Comparison of ENCODE assay signal across 29 mouse cellular contexts in the genomic region with DNA sequence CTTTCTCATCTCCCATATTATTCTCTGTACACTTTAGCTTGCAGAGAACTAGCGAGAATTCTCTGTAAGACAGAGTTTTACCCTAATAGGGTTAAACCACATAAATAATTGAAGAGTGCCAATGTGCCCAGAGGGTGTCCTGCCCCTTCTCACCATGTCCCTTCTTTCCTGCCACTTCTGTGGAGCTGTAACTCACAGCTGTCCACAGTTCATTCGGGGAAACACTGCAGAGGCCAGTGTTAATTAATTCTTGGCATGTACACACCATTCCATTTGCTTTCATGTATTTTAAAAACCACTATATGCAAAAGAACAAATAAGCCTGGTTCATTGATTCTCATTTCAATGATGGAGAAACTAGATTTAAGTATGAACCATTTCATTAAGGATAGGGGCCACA.
A peak's percentile ranks its signal among the peaks of the same experiment; 100 is the strongest.
DNase-seq lines count a peak whose midpoint lies in the region; ATAC-seq lines count a peak whose summit lies in the region.
"Had no signal": no experiment of that assay in that cellular context is flagged by ENCODE, and none has a peak within 500 bp of the region (broad histone marks: within the 10 kb centered on the region; RNA-seq: fewer than 3 reads in every experiment).

No protein-coding gene starts in this region.

- ATAC-seq in kidney, embryonic 14.5 days (ENCODE audit: low FRiP score, low TSS enrichment): no peak
- ATAC-seq in midbrain, embryonic 14.5 days (ENCODE audit: low FRiP score, low TSS enrichment): no peak; the same call in 1 of the 2 replicates
- ATAC-seq in midbrain, embryonic 15.5 days (replicated peaks): no peak
- ATAC-seq in forebrain, embryonic 16.5 days: peak; percentile 89
- ATAC-seq in activated CD4-positive, CD25-positive, alpha-beta regulatory T cell, adult 4 months: no peak
- ATAC-seq: CD4-positive, CD25-positive, alpha-beta regulatory T cell, adult 4 months; hindbrain, postnatal 0 days; intestine, embryonic 15.5 days had no signal

- H3K4me2 ChIP-seq in kidney, embryonic 14.5 days (replicated peaks; ENCODE audit: low read depth, low read length): no peak overlapping the region
- no peak overlapping the region for H3K4me2 ChIP-seq in midbrain, embryonic 14.5 days (ENCODE audit: low read length)
- H3K4me2 ChIP-seq in midbrain, embryonic 15.5 days: no peak overlapping the region
- H3K4me2 ChIP-seq in forebrain, embryonic 16.5 days (ENCODE audit: low read length): no peak overlapping the region
- H3K4me2 ChIP-seq: embryonic facial prominence, embryonic 15.5 days; hindbrain, embryonic 12.5 days; intestine, embryonic 15.5 days; limb, embryonic 12.5 days; liver, embryonic 15.5 days; lung, embryonic 15.5 days had no signal

- no peaks in the 10 kb centered on the region for H3K36me3 ChIP-seq in kidney, embryonic 14.5 days (ENCODE audit: control insufficient read depth, insufficient read depth, low read length)
- H3K36me3 ChIP-seq in midbrain, embryonic 14.5 days (ENCODE audit: control insufficient read depth, insufficient read depth, low read length): no peaks in the 10 kb centered on the region
- no peaks in the 10 kb centered on the region for H3K36me3 ChIP-seq in midbrain, embryonic 15.5 days (replicated peaks)
- no peaks in the 10 kb centered on the region for H3K36me3 ChIP-seq in forebrain, embryonic 16.5 days (ENCODE audit: control insufficient read depth, insufficient read depth)
- H3K36me3 ChIP-seq: embryonic facial prominence, embryonic 10.5 days; embryonic facial prominence, embryonic 15.5 days; heart, embryonic 10.5 days; hindbrain, embryonic 12.5 days; intestine, embryonic 15.5 days; limb, embryonic 12.5 days; liver, embryonic 15.5 days; lung, embryonic 15.5 days; midbrain, embryonic 10.5 days had no signal

- H3K4me1 ChIP-seq in kidney, embryonic 14.5 days (ENCODE audit: control insufficient read depth, insufficient read depth, low read length): no peaks in the 10 kb centered on the region
- H3K4me1 ChIP-seq in midbrain, embryonic 14.5 days (ENCODE audit: control insufficient read depth, insufficient read depth, low read length): no peaks in the 10 kb centered on the region
- H3K4me1 ChIP-seq in midbrain, embryonic 15.5 days: no peaks in the 10 kb centered on the region
- 0 out of 2 replicates have a peak, but pooled peaks cover 2% of the 10 kb centered on the region for H3K4me1 ChIP-seq in forebrain, embryonic 16.5 days (replicated peaks; ENCODE audit: control insufficient read depth, insufficient read depth, low read length)
- H3K4me1 ChIP-seq: embryonic facial prominence, embryonic 10.5 days; embryonic facial prominence, embryonic 15.5 days; heart, embryonic 10.5 days; hindbrain, embryonic 12.5 days; intestine, embryonic 15.5 days; limb, embryonic 12.5 days; liver, embryonic 15.5 days; lung, embryonic 15.5 days; midbrain, embryonic 10.5 days had no signal

- no peaks in the 10 kb centered on the region for H3K9me3 ChIP-seq in kidney, embryonic 14.5 days (ENCODE audit: control insufficient read depth, low read length)
- H3K9me3 ChIP-seq in midbrain, embryonic 14.5 days (ENCODE audit: control insufficient read depth, low read length): no peaks in the 10 kb centered on the region
- no peaks in the 10 kb centered on the region for H3K9me3 ChIP-seq in midbrain, embryonic 15.5 days
- H3K9me3 ChIP-seq in forebrain, embryonic 16.5 days (ENCODE audit: control insufficient read depth, low read length): no peaks in the 10 kb centered on the region
- H3K9me3 ChIP-seq: embryonic facial prominence, embryonic 10.5 days; embryonic facial prominence, embryonic 15.5 days; heart, embryonic 10.5 days; hindbrain, embryonic 12.5 days; intestine, embryonic 15.5 days; limb, embryonic 12.5 days; liver, embryonic 15.5 days; lung, embryonic 15.5 days; midbrain, embryonic 10.5 days had no signal

- WGBS in kidney, embryonic 14.5 days: 42% methylated on average over 2 of the region's 2 CpGs
- WGBS in midbrain, embryonic 14.5 days: 41% methylated on average over 2 of the region's 2 CpGs
- 31% methylated on average over 2 of the region's 2 CpGs for WGBS in midbrain, embryonic 15.5 days
- WGBS in forebrain, embryonic 16.5 days: 6% methylated on average over 2 of the region's 2 CpGs

- H3K27me3 ChIP-seq in kidney, embryonic 14.5 days (ENCODE audit: control insufficient read depth, insufficient read depth, low read length): no peaks in the 10 kb centered on the region
- H3K27me3 ChIP-seq in midbrain, embryonic 14.5 days (ENCODE audit: control insufficient read depth, insufficient read depth, low read length): no peaks in the 10 kb centered on the region
- H3K27me3 ChIP-seq in midbrain, embryonic 15.5 days (replicated peaks): no peaks in the 10 kb centered on the region
- no peaks in the 10 kb centered on the region for H3K27me3 ChIP-seq in forebrain, embryonic 16.5 days (replicated peaks; ENCODE audit: control insufficient read depth, insufficient read depth, low read length)
- H3K27me3 ChIP-seq: embryonic facial prominence, embryonic 15.5 days; hindbrain, embryonic 12.5 days; intestine, embryonic 15.5 days; limb, embryonic 12.5 days; liver, embryonic 15.5 days; lung, embryonic 15.5 days had no signal

- peak; percentile 41 for DNase-seq in kidney, adult 11 months
- peak; percentile 23 for DNase-seq in midbrain, embryonic 14.5 days
- DNase-seq in kidney, postnatal 36 days: peak; percentile 17 to 25
- DNase-seq: adrenal gland, adult 2 months; cerebellum, adult 8-10 months; cerebellum, postnatal 25 days; gastrocnemius, postnatal 25 days; heart, adult 11 months; heart, postnatal 36 days; layer of hippocampus, adult 9-11 months; right cerebral cortex, adult 18-20 months; thymus, adult 18-20 months; thymus, postnatal 25 days had no signal

- H3K9ac ChIP-seq in kidney, embryonic 14.5 days (ENCODE audit: low read depth, low read length): no peak overlapping the region
- H3K9ac ChIP-seq in midbrain, embryonic 14.5 days (replicated peaks; ENCODE audit: low read length): no peak overlapping the region
- no peak overlapping the region for H3K9ac ChIP-seq in midbrain, embryonic 15.5 days
- H3K9ac ChIP-seq in forebrain, embryonic 16.5 days (replicated peaks; ENCODE audit: low read depth, low read length): no peak overlapping the region
- H3K9ac ChIP-seq: embryonic facial prominence, embryonic 15.5 days; hindbrain, embryonic 12.5 days; intestine, embryonic 15.5 days; limb, embryonic 12.5 days; liver, embryonic 15.5 days; lung, embryonic 15.5 days had no signal

- H3K27ac ChIP-seq in kidney, embryonic 14.5 days (ENCODE audit: low read depth, low read length): no peak overlapping the region
- no peak overlapping the region for H3K27ac ChIP-seq in midbrain, embryonic 14.5 days (replicated peaks; ENCODE audit: low read depth, low read length)
- no peak overlapping the region for H3K27ac ChIP-seq in midbrain, embryonic 15.5 days
- no peak overlapping the region for H3K27ac ChIP-seq in forebrain, embryonic 16.5 days (ENCODE audit: low read length)
- H3K27ac ChIP-seq: embryonic facial prominence, embryonic 10.5 days; embryonic facial prominence, embryonic 15.5 days; heart, embryonic 10.5 days; hindbrain, embryonic 12.5 days; hindbrain, postnatal 0 days; intestine, embryonic 15.5 days; limb, embryonic 12.5 days; liver, embryonic 15.5 days; lung, embryonic 15.5 days; midbrain, embryonic 10.5 days; stomach, postnatal 0 days had no signal

- no peak overlapping the region for H3K4me3 ChIP-seq in kidney, embryonic 14.5 days (ENCODE audit: low read length)
- H3K4me3 ChIP-seq in midbrain, embryonic 14.5 days (replicated peaks; ENCODE audit: low read depth, low read length): no peak overlapping the region
- no peak overlapping the region for H3K4me3 ChIP-seq in midbrain, embryonic 15.5 days
- no peak overlapping the region for H3K4me3 ChIP-seq in forebrain, embryonic 16.5 days (replicated peaks; ENCODE audit: low read length)
- H3K4me3 ChIP-seq: embryonic facial prominence, embryonic 10.5 days; embryonic facial prominence, embryonic 15.5 days; heart, embryonic 10.5 days; hindbrain, embryonic 12.5 days; intestine, embryonic 15.5 days; limb, embryonic 12.5 days; liver, embryonic 15.5 days; lung, embryonic 15.5 days; midbrain, embryonic 10.5 days had no signal
